Mouse (Mus musculus): ENCODE measurements around the gene Olfr1389.
A peak's percentile ranks its signal among the peaks of the same experiment; 100 is the strongest.
"Not testable (repeated sequence)": the region's sequence is repeated elsewhere in the genome, so short reads cannot be mapped to it uniquely, and the experiment has no call there.

The Olfr1389 gene

DNA sequence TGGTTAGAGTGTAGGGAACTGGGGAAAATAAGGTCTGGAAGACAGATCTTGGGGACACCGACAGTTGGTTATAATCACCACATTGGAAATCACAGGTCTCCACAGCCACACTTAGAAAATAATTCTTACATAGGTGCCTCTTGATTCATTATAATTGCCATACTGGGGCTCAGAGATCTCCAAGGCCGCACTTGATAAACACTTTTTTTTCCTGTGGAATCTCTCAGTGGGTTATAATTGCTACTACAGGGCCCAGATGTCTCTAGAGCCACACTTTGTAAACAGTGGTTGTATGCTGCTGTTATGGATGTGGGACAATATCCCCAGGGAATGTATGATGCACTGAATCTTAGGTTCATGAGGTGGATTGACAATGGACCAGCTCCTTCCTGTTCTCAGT, at the start of gene Olfr1389:
Olfr1389 (plus strand) TSS at position 301 of the 400 bp plus-strand sequence.
- no peak for DNase-seq (ENCODE audit: low read depth)

DNA sequence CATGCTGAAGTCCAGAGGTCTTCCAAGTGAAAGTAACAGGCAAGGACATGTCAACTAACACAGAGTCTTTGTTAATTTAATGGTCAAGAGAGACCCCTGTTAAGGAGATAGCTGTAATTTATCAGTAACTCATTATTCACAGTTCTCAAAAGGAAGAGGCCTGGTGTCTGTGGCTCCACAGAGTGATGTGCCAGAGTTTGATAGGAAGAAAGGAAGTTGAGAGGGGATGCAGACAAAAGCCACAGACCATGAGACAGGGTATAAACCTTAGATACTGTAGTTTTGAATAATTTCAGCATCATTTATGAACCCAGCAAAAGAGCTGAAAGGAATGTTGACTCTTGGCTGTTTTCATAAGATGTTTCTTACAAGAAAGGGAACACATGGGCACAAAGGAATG, 39.7 kb upstream of the Olfr1389 start:
- no peak for DNase-seq (ENCODE audit: low read depth)

DNA sequence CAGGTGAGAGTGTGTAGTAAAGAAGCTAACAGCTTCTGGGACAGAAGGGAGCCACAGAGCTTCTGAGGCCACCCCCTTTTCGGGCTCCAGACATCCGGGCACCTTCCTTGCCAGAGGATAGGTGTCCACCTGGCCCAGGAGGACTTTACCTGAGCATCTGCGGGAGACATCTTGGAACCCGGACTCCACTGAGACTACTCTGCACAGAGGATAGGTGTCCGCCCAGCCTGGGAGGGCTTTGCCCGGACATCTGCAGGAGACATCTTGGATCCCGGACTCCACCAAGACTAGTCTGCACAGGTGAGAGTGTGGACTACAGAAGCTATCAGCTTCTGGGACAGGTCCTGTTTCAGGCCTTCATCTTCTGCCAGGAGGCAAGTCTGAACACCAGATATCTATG, 36.7 kb upstream of the Olfr1389 start:
- not testable (repeated sequence) for DNase-seq (ENCODE audit: low read depth)

DNA sequence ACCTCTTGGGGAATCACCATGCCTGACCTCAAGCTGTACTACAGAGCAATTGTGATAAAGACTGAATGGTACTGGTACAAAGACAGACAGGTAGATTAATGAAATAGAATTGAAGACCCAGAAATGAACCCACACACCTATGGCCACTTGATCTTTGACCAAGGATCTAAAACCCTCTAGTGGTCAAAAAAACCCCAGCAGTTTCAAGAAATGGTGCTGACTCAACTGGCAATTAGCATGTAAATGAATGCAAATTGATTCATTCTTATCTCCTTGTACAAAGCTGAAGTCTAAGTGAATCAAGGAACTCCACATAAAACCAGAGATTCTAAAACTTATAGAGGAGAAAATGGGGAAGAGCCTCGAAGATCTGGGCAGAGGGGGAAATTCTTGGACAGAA, 30.2 kb upstream of the Olfr1389 start:
- not testable (repeated sequence) for DNase-seq (ENCODE audit: low read depth)

DNA sequence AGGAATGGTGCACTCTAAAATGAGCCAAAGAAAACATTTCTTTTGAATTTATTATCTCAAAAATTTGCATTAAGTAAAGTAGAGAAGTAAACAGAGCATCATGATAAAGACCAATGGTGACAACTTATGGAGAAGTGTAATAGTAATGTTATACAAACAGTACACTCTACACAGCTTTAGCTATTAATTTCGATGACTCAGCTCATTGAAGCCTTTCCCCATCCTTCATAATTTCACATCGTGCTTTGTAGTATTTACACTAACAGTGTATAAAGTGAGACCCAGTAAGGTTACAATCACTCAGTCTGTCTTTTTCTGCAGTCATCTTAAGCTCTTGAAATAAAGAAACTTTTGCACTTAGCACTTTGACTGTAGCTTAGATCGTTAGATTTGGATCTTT, 16.1 kb upstream of the Olfr1389 start:
- no peak for DNase-seq (ENCODE audit: low read depth)

DNA sequence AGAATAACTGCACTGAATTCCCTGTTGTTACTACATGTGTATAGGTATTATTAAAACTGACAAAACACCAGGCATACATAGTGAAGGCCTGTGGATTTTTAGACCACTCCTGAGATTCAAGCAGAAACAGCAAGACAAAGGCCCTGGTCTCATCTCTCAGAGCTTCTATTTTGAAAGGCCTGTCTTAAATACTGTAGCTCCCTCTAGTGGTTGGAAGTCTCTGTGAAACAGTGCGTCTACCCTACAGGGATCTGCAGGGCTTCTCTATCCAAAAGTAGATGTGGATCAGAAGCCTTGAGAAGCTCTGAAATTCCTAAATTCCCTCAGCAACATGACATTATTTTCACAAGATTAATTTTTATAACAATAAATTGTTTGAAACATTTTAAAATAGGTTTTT, 12.3 kb upstream of the Olfr1389 start:
- peak; percentile 36 for DNase-seq (ENCODE audit: low read depth)

DNA sequence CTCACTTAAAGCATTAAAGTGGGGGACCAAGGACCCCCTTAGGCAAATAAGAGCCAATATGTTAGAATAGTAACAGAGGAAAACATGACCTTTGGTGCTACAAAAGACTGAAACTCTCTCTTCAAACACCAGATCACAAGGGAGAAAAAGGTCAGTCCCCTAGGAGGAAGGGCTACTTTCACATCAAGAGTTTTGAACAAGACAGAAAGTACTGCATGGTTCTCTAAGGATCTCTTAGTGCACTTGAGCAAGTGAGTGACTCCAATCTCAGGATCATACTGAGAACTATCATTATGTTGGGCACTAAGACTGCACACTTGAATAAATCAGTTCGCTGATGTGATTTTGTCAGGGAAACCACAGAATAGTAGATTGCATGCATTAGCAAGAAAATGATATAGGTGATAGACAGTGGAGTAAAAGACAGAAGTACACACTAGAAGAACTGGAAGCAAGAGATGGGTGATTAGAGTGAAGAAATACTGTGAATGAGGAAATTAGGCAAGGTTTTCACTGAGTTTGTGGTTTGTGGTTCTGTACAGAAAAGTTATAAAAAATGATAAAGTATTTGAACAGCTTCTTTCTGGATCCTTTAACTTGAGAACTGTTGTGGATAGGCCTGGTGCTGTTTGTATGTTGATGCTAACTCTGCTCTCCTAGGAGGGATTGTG, 2.5 kb downstream of the Olfr1389 start:
- no peak for DNase-seq (ENCODE audit: low read depth)

DNA sequence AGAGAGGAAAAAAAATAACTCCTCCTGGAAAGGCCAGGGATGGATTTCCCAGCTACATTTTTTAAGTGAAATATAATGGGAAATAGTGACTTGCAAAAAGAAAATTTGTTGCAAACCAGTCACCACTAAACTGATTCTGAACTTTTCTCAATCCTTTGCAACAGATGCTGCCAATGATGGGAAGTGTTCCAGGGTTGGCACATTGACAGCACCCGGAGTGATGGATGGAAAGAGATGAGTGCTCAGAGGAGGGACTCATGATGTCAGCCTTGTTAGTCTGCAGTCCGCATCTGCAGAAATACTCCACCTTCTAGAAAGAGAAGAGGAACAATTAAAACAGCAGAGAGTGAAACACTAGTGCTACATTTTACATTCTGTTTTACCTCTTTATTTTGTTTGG, 6.8 kb downstream of the Olfr1389 start:
- DNase-seq (ENCODE audit: low read depth), result no peak

DNA sequence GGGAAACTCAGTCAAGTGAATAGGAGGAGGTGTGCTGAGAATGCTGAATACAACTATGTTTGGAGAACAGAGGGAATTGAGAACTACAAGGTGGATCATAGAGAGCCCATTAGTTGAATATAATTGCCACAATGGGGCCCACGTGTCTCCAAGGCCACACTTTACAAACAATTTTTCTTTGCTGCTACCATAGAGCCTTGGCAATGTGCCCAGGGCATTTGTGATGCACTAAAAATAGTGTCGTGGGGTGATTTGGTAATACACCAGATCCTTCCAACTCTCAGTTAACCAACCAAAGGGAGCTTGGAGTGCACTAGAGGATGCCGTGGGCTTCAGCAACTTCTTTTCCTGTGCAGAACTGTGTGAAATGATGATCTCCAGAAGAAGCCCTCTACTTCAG, 13.5 kb downstream of the Olfr1389 start, which contains the start of gene Olfr1388:
Olfr1388 (plus strand) TSS at position 214 of the 400 bp plus-strand sequence.
- DNase-seq (ENCODE audit: low read depth), result no peak

DNA sequence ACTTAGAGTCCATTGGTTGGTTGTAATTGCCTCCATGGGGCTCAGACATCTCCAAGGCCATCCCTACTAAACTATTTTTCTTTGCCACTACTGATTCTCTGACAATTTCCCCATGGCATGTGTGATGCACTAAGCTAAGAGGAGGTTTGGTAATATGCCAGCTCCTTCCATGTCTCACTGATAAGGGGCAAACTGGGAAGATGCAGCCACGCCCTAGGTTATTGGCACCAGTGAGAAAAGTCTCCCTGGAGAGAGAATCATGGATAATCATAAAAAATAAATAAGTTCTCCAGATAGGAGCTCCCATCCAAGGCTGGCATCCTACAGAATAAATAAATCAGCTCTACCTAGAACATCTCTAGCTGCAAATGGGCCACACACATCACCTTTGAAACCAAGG, 32.2 kb downstream of the Olfr1389 start, which contains the start of gene Olfr1387:
Olfr1387 (plus strand) TSS at position 301 of the 400 bp plus-strand sequence.
- DNase-seq (ENCODE audit: low read depth), result no peak

DNA sequence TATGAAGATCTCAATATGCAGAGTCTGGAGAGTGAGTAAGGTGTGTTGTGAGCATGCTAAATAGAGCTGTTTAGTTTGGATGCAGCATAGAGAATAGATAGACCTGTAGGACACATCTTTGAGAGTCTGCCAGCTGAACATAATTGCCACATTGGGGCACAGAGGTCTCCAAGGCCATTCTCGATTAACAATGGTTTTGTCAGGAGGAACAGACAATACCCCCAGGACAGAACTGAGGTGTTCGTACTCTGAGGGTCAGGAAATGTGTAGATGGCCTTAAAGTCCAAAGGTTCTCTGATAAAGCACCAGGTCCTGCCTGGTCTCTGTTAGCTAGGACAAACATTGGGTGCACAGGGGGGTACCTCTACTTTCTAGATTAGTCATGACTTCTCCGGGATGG, 41.9 kb downstream of the Olfr1389 start, which contains the start of gene Olfr1386:
Olfr1386 (plus strand) TSS at position 301 of the 400 bp plus-strand sequence.
- not testable (repeated sequence) for DNase-seq (ENCODE audit: low read depth)
